Mouse (Mus musculus) G1E (cell line): Measurements from ENCODE around the gene Nlrx1.

Experiments
- CTCF ChIP-seq: IDR thresholded peaks from 2 replicates; pipeline ENCODE4 v1.5.1; 2012; ENCODE audit warnings: low read depth, low read length, inconsistent platforms, mixed read lengths
- GATA1 ChIP-seq: IDR thresholded peaks from 2 replicates; pipeline ENCODE4 v1.6.1; 2012; ENCODE audit warnings: borderline replicate concordance, low read length, inconsistent platforms, mixed read lengths
- GATA2 ChIP-seq: IDR thresholded peaks from 2 replicates; pipeline ENCODE4 v1.6.1; 2012; ENCODE audit warnings: low read depth, low read length, inconsistent platforms, borderline replicate concordance
- POLR2AphosphoS5 ChIP-seq: IDR thresholded peaks from 2 replicates; pipeline ENCODE4 v1.6.1; 2012; ENCODE audit warnings: low read depth, low read length, inconsistent platforms; ENCODE audit not compliant: insufficient replicate concordance
- TAL1 ChIP-seq: conservative IDR thresholded peaks from 2 replicates; pipeline ENCODE4 v1.6.1; 2012; ENCODE audit warnings: low read depth, low read length, inconsistent platforms, mixed read lengths

- no peak for TF ChIP-seq CTCF
- no peak for TF ChIP-seq GATA1
- no peak for TF ChIP-seq GATA2
- no peak for TF ChIP-seq POLR2AphosphoS5
- no peak for TF ChIP-seq TAL1
Observed at GRCm38 (mm10) chr9:44268027-44268360, 405 bp downstream of the Nlrx1 start.
